Mouse (Mus musculus) ovary, postnatal 14 days (tissue): ENCODE results near the gene Pax3.

Source experiments
- DNase-seq: peaks from one replicate; pipeline ENCODE4 v3.0.0; 2022; ENCODE audit warnings: low spot score

Gene Pax3

DNA sequence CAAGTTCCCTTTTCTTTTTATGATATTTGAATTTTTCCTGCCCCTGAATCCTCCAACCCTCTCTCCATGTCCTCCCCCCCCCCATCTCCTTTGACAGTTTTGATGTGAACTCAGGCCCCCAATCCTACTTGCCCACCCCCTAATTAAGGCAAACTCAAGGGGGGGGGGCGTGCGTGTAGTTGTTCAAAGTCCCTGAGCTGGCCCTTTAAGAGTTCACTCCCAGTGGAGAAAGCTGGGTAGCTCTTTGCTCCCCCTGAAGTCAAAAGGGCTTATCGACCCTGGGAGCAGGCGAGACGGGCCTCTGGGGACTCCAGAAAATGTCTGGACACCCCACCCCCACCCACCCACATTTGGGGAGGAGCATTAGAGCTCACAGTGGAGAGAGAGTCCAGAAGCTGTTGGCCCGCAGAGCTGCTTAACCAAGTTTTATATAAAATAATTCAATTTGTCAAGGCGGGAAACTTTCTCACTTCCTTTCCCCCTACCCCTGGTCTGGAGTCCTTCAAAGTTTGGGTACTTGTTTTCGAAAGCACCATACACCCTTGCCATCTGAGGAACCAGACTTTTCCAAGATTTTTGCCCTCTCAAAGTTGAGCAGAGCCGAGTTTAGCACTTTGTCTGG lies 1.5 kb upstream of the Pax3 start:
- DNase-seq, result no peak

DNA sequence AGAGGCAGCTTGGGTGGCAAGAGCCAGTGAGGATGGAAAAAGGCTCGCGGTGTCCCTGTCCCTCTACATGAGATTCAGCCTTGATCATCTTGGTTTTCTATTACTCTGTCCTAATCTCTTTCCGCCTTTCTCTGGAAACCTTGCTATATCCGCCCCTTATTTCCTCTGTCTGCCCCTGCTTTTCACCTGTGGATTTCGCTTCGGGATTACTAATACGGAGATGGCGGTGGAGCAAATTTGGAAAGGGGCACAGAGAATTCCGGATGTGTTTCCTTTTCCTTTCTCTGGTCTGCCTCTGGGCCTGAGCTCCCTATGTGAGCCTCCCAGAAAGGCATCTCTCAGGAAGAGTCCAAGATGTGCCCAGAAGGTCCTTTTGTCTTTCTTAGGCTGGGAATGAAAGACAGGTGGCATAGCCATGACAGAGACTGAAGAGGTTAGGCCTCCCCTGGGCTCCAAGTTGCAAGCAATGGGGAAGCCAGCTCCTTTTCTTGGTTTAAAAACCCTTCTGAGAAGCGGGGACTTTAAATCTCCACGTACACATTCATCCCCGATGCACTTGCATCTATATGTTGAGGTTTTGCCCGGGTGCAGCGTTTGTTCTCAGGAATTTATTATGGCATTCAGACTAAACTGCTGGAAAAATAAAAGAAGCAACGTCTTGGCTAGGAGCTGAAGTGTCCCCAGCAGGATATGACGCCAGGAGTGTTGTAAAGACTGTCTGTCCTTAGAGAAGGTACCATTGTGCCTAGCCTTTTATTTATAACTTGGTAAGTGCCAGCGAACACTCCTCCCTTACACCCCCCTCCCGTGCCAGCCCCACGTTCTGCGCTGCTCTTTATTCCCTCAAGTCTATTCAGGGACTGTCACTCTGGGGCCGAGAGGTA lies 659 bp upstream of the Pax3 start:
- no peak for DNase-seq

DNA sequence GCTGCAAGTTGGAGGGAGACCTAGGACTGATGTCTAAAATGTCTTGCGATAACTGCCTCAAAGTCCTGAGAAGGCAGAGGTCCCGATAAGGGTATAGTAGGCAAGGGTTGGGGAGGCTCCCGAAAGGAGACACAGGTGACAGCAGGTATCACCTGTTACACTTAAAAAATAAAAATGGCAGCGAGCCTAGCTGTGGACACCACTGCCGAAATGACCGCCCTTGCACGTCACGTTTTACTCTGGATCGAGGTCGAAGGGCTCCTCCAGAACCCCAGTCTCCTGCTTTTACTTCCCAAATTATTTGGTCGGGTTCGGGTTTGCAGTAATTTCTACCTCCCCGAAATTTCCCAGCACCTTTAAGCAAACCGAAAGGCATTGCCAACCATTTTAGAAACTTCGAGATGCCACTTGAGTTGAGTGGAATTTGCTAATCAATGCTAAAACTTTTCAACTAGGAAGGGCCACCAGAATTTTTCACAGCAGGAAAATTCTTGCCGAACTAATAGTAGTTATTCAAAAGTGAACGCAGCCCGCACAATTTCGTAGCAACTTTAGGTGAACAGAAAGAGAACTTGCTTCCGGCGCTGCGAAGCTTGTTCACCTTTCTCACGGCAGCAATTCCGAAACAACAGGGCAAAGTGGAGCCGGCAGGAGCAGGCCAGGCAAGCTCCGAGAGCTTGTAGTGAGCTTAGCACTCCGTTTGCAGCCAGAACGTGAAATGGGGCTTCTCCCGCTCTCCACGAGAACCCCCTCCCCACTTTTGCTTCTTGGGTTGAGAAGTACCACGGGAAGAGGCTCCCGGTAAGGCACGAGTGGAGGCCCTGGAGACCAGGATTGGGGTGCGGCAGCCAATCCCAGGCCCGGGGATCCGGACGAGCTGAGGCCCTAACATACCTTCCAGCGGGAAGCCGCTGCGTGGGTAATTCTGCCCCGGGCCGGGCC lies 892 bp downstream of the Pax3 start:
- no peak for DNase-seq

DNA sequence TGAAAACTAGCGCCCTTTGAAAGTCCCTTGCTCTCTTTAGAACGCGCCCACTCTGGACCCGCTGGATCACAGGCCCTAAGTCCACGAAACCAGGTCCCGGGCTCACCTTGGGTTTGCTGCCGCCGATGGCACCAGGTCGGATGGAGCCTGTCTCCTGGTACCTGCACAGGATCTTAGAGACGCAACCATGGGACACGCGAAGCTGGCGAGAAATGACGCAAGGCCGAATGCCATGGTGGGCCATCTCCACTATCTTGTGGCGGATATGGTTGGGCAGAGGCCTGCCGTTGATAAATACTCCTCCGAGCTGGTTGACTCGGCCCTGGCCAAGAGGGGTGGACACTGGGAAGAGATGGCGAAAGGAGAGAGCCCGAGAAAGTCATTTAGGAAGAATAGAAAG lies 1.8 kb downstream of the Pax3 start:
- DNase-seq, result no peak

DNA sequence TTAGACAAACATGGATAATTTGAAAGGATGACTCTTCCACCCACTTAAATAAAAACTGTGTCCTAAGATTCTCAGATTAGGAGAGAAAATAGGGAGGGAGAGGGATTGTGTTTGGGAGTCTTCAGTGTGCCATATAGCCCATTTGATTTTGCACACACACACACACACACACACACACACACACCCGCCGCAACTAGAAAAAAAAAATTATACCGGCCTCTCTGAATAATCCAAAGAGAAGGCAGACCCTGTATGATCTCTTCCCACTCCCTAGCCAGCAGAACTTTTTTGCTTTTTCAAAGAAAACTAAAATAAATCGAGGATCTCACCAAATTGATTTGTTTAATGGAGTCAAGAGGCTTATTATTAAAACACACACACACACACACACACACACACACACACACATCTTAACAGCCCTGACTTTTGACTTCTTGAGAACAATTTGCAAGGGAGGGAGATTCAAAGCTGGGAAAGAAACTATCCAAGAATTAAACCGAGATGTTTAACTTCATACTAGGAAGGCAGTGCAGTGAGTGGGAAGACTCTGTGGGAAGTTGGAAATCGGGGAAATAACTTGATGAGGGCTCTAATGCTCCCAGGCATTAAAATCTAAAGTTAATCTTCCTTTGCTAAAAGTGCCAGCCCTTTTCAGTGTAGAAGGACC lies 2.4 kb downstream of the Pax3 start:
- no peak for DNase-seq

DNA sequence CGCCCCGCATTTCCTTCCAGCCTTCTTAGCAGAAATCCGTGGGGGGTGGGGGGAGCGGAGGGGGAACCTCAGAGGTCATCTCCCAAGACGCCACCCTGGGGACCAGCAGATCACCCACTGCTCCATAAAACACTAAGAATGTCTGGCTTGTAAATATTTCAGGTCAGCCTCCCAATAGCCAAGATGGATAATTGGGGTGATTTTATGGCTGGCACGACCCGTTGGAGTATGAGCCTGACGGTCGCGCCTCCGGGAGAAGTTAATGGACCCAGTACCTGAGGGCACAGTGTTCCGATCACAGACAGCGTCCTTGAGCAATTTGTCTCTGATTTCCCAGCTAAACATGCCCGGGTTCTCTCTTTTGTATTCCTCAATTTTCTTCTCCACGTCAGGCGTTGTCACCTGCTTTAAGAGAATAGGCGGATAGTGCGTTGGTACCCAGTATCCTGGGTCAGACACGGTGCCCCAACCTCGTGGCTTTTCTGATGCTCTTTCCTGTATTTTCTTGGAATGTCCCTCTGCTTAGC lies 3.4 kb downstream of the Pax3 start:
- no peak for DNase-seq

DNA sequence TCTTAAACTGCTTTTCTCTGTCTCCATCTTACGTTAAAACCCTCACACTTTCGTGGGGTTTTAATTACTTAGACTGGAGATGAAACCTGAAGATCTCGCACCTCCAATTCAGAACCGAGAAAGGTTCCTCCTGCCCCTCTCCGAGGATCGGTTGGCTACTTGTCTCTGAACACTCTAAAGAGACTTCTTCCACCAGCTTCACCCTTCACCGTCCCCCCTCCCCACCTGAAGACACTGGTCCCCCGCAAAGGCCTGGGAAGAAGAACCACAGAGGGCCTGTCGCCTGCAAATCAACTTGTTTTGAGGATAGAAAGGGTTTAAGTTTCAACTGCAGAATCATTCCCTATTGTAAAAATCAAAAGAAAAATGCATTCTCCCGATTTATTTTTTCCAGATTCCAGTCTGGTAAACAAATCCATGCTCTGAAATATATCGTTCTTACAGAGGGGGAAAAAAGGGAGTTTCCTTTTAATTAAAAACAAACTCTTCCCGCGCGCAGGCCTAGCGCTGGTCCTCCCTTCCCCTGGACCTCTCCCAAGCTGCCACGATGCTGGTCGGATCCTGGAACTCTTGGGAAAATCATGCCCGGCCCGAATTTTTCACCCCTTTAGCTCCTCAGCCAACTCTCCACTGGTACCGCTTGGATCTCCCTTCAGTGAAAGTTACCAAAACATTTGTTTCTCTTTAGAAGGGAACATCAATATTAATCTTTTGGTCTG lies 4.0 kb downstream of the Pax3 start:
- no peak for DNase-seq

DNA sequence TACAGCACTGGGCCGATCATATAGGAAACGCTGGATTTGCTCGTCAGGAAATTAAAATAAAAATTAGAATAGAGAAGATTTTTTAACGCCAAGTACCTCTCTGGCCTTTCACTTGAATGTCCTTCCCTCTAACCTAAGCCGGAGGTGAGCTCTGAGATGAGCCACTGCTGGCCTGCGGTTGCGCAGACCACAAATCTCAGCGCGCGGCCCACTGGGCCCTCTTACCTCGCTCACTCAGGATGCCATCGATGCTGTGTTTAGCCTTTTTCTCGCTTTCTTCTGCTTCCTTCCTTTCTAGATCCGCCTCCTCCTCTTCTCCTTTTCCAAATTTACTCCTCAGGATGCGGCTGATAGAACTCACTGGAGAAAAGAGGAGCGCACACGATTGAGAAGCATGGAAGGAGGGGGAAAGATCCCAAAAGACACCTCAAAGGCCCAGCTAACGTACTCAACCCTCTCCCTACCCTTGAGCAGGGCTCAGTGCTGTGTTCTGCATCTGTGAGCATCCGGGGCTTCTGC lies 4.7 kb downstream of the Pax3 start:
- DNase-seq, result no peak

DNA sequence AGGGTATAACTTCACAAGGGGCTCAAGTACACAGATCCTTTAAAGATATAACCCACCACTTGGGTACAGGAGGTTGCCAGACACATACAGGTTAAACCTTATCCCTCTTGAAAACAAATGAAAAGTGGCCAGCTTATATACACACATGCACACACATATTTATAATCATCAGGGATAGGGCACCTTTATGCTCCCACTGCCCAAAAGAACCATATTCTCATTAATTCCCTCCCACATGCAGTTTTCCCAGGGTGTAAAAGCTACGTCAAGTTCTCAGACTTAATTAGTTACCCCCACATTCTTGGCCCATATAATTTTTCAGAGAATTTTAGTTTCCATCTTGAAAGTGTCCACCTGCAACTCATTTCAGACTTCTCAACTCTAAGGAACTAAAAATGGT lies 5.2 kb downstream of the Pax3 start:
- DNase-seq, result no peak

DNA sequence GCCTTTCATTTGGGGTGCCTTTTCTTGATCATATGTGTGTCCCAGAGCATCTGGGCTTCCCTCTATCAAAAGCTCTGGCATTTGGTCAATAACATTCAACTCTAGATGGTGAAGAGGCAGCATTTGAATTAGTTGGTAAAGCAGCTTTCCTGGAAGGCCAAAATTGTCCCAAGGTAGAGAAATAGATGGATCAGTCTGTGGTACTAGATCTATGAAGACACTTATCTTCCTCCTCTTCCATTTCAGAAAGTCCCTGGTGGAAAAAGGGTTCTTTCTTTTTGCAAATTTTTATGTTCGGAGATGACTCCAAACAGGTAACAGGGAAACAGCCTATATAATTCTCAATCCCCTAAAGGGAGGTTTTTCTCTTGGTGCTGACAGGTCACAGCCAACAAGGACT lies 5.6 kb downstream of the Pax3 start:
- DNase-seq, result no peak

DNA sequence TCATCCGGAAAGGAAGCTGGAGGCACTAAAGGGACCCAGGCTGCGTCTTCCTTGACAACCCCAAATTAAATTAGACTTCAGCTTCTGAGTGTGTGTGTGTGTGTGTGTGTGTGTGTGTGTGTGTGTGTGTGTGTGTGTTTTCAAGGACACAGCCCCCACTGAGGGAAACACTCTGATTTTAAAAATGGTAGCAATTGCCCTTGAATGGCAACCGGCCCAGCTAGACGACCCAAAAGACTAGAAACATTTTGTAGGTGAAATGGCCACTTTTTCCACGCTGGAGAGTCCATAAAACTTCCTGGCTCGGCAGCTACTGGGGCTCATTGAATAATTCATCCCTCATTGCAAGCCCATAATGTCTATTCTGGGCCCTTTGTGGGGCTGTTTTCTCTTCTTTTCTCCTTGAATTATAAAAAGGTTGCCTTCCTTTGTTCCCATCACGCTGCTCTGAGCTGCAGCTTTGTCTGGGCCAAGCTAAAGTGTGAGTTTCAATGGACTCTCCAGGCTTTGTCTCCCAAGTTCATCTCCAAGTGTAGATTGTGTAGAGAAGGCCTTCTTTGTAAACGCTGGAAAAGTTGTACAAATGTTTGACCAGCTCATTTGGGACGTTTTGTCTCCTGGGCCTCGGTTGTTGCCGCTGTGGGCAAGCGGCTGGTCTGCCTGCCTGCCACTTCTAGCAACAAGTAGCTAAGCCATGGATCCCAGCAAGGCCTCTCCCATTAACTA lies 6.4 kb downstream of the Pax3 start:
- DNase-seq, result no peak

DNA sequence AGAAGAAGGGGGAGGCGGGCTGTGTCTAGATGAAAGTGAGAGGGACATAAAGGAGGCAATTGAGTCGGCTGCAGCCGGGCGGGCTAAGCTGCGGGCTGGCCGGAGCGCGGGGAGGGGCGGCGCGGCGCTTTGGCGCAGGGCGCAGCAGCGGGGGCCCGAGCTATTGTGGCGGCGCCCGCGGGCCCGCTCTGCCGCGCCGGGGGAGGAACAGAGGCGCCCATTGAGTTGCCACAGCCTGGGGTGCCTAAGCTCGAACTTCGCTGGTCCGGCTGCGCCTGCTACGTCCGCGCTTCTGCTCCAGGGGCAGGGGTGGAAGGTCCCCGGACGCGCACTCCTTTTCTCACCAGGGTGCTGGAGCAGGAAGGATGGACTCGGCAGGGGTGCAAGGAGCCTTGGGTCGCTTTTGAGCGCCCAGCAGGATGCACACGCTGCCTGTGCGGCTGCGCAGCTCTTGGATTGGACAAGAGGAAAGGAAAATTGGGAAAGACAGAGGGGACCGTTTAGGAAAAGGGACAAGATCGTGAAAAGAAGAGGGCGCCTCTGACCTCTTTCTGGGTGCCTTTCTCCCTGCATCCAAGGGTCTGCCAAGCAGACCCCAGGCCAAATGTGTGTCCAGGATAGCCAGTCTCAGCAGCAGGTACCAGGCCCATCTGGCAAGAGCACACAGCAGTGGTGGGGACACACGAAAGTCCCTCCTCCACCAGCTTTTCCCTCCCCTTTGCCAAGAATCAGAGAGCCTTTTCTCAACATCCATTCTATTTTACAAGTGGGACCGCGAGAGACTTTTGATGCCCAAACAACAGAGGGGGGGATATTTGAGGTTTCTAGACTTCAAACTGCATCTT lies 7.2 kb downstream of the Pax3 start:
- DNase-seq, result no peak

DNA sequence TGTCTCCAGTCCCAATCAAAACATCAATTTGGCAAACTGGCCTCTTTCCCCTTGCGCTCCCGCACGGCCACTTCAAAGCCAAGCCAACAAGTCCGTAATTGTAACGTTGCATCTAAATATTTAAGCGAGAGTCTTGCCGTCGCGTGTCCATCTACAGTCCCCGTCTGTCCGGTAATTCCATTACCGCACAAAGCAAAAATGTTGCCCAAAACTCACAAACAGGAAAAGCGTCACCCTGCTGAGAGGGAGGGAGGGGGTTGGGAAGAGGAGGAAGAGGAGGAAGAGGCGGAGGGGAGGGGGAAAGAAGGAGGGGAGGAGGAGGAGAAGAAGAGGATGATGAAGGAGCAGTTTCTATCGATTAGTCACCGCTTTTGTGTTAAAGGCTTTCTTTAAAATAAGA lies 7.9 kb downstream of the Pax3 start:
- no peak for DNase-seq

DNA sequence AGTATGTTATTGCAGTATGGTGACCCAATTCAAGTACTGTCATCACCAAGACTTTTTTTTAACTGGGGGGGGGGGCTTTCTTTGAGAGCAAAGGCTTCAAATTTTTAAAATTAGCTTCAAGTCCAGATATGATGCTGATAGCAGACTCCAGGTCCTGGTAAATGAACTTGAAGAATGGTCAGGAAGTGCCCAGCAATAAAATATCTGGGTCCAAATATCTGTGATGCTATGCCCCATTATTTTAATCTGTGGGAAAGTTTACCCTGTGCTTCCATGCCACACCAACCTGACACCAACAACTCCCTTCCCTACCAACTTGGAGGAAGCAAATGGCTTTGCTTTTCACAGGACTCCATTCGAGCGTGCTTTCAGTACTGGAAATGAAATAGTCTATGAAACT lies 8.6 kb downstream of the Pax3 start:
- DNase-seq, result no peak

DNA sequence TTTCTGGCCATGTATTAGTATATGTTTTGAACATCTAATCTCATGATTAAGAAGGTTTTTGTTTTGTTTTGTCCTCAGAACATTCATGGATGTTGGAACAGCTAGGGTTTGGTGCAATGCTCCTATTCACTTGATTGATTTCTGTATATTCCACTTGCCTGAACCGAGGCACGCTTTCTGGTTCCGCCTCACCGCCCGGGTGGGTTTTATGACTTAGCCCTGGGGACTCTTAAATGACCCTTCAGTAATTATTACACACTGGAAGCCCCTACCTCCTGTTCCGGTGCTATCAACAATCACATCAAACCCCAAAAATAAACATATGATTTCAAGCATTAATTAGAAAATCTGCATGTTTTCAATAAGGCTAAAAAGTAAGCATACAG lies 9.2 kb downstream of the Pax3 start:
- DNase-seq, result no peak

DNA sequence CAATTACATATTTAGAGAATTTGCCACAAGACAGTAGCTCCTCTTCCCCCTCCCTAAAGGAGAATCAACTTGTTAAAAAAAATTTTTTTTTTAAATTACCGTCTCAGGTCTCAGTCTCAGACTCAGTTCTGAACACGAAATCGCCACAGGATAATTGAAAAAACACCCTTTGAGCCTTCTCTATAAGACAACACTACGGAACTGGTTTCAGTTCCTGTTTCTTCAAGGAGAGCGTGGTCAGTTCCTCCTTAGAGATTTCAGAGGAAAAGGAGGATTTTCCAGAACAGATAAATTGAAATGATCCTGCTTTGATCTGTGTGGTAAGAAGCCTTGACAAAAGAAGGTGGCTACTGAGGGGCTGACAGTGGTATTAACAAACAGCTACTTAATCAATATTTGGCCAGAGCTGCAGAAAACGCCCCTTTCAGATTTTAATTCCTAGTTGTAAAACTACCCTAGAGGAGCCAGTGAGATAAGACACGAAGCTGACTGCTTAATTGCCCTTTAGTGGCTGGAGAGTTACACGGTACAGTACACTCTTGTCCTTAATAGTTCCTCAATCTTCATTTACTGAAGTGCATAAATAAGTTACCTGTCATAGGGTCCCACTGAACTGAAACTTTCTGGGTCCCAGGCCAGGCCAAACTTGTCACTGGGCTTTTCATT lies 9.7 kb downstream of the Pax3 start:
- no peak for DNase-seq

DNA sequence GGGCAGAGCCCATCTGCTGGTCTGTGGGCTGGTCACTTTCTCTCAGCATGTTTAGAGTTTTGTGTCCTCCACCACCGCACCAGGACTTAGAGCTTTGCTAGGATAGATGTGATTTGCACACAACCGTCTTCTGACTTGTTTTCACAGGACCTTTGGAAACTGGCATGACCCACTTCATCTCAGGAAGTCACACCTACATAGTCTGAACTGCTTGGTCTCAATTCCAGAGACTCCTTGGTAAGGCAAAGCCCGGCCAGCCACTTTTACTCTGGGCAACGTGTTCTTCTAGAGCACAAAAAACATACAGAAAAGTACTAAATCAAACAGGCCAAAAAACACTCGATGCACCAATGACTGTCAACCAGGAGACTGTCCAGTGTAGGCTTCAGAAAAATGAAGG lies 14.0 kb downstream of the Pax3 start:
- no peak for DNase-seq

DNA sequence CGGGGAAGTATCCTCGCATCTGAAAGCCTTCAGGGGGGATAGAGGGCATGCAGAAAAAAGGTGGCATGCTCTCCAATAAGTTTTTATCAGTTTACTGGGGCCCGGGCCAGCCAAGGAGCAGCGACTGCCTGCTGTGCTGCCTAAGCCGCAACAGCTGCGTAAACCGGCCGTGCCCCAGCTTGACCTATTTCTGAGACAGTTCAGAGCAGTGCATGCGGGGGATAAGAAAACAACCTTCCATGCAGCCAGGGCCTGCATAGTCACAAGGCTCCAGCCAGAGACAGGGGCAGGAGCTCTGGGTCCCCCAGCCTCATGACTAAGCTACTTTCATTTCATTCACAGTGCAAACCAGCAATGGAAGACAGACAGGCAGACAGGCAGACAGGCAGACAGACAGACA lies 15.1 kb downstream of the Pax3 start:
- no peak for DNase-seq

DNA sequence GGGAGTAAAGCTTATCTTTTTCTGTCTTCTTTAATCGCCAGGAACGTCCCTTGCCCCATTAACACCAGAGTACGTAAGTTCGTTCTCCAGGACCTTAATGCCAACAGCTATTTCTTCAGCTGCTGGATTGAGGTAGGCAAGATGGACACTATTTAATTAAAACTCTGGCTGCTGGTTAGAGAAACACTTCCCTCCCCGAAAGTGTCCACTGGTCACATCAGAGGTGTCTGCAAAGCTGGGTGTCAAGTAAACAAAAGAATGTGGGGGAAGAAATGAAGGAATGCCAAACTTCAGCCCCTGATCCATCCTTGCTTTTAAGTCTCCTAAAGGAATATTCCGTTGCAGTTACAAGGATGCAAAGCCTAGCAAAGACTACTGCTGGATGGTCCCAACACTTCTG lies 24.6 kb downstream of the Pax3 start:
- no peak for DNase-seq
